Mouse (Mus musculus) CH12.LX (cell line): ENCODE measurements around the gene Ly6g6c. TPM values are rescaled to one million over a fixed set of nuclear protein-coding genes. Genes with fewer than 3 reads are reported as not detected.

ENCODE experiments used
- DNase-seq: peaks from one replicate; pipeline ENCODE4 v3.0.0-alpha.2; 2013; ENCODE audit errors: extremely low read depth
- H3K27ac ChIP-seq: 2 replicates; pipeline ENCODE4 v1.5.1; 2012; ENCODE audit warnings: low read depth, mild to moderate bottlenecking, control low read depth, moderate library complexity; ENCODE audit not compliant: insufficient read depth
- H3K27me3 ChIP-seq: replicated peaks from 2 replicates; pipeline ENCODE3; 2012; ENCODE audit warnings: inconsistent platforms
- H3K36me3 ChIP-seq, 2 experiments: replicated peaks in 1 of 2; 2 replicates each; pipeline versions ENCODE3 to v1.6.1; 2012; ENCODE audit warnings: inconsistent platforms in 1 of 2, low read length in 1 of 2, mild to moderate bottlenecking in 1 of 2, mixed read lengths in 1 of 2, moderate library complexity in 1 of 2; ENCODE audit not compliant: control insufficient read depth in 1 of 2, insufficient read depth in 1 of 2
- H3K4me1 ChIP-seq, 2 experiments: 2 replicates each; pipeline ENCODE4 v1.6.1; 2012; ENCODE audit warnings: inconsistent platforms in 1 of 2, moderate library complexity in 1 of 2; ENCODE audit not compliant: insufficient read depth in 2 of 2, control insufficient read depth in 1 of 2
- H3K4me2 ChIP-seq: 2 replicates; pipeline ENCODE4 v1.6.1; 2012; ENCODE audit warnings: low read depth, mild to moderate bottlenecking, control low read depth; ENCODE audit not compliant: poor library complexity, insufficient read depth, severe bottlenecking
- H3K4me3 ChIP-seq, 3 experiments: fragments of 150-350 bp in 1 of 3; sonication (generic) in 1 of 3; replicated peaks in 1 of 3; 2 replicates each; pipeline versions ENCODE3 to v1.5.1; 2011 to 2012; ENCODE audit warnings: low read depth in 2 of 3, low read length in 2 of 3, mild to moderate bottlenecking in 2 of 3, moderate library complexity in 2 of 3, control low read depth in 1 of 3, improper control_type of control experiment in 1 of 3, inconsistent platforms in 1 of 3, mixed read lengths in 1 of 3; ENCODE audit not compliant: poor library complexity in 1 of 3
- H3K79me2 ChIP-seq: replicated peaks from 2 replicates; pipeline ENCODE4 v1.6.1; 2012; ENCODE audit warnings: mild to moderate bottlenecking, moderate library complexity; ENCODE audit not compliant: control insufficient read depth, poor library complexity, insufficient read depth, severe bottlenecking; ENCODE audit errors: extremely low read depth
- H3K9ac ChIP-seq: 2 replicates; pipeline ENCODE4 v1.6.1; 2012; ENCODE audit warnings: low read depth, mild to moderate bottlenecking, control low read depth, moderate library complexity; ENCODE audit not compliant: insufficient read depth
- H3K9me3 ChIP-seq: replicated peaks from 2 replicates; pipeline ENCODE3; 2012; ENCODE audit warnings: low read length, inconsistent platforms, mixed read lengths
- BHLHE40 ChIP-seq: IDR thresholded peaks from 2 replicates; pipeline ENCODE4 v1.6.1; 2011; ENCODE audit warnings: mild to moderate bottlenecking, low read depth, low read length, improper control_type of control experiment
- CHD1 ChIP-seq: IDR thresholded peaks from 2 replicates; pipeline ENCODE4 v1.6.1; 2012; ENCODE audit warnings: low read depth, low read length, improper control_type of control experiment, inconsistent platforms
- CTCF ChIP-seq, 2 experiments: IDR thresholded peaks in 1 of 2; conservative IDR thresholded peaks in 1 of 2; 2 replicates each; pipeline ENCODE4 v1.5.1; 2011 to 2012; ENCODE audit warnings: low read depth in 2 of 2, low read length in 2 of 2, improper control_type of control experiment in 1 of 2, inconsistent platforms in 1 of 2, mild to moderate bottlenecking in 1 of 2, moderate library complexity in 1 of 2
- E2F4 ChIP-seq: IDR thresholded peaks from 2 replicates; pipeline ENCODE4 v1.6.1; 2011; ENCODE audit warnings: low read depth, low read length, improper control_type of control experiment; ENCODE audit not compliant: insufficient replicate concordance
- ELF1 ChIP-seq: IDR thresholded peaks from 2 replicates; pipeline ENCODE4 v1.6.1; 2014; ENCODE audit warnings: low read depth, mild to moderate bottlenecking, inconsistent platforms, low read length, improper control_type of control experiment
- EP300 ChIP-seq: IDR thresholded peaks from 2 replicates; pipeline ENCODE4 v1.6.1; 2011; ENCODE audit warnings: low read length, improper control_type of control experiment
- HCFC1 ChIP-seq: IDR thresholded peaks from 2 replicates; pipeline ENCODE4 v1.6.1; 2012; ENCODE audit warnings: low read depth, mild to moderate bottlenecking, inconsistent platforms, low read length, improper control_type of control experiment
- IRF4 ChIP-seq: IDR thresholded peaks from 2 replicates; pipeline ENCODE4 v1.6.1; 2014; ENCODE audit warnings: low read depth, mild to moderate bottlenecking, inconsistent platforms, low read length, improper control_type of control experiment
- JUND ChIP-seq: conservative IDR thresholded peaks from 2 replicates; pipeline ENCODE4 v1.6.1; 2011; ENCODE audit warnings: low read depth, low read length, improper control_type of control experiment
- MAFK ChIP-seq: IDR thresholded peaks from 2 replicates; pipeline ENCODE4 v1.6.1; 2011; ENCODE audit warnings: low read length, improper control_type of control experiment; ENCODE audit not compliant: insufficient replicate concordance
- MAX ChIP-seq: IDR thresholded peaks from 2 replicates; pipeline ENCODE4 v1.6.1; 2011; ENCODE audit warnings: low read length, improper control_type of control experiment
- MAZ ChIP-seq: IDR thresholded peaks from 2 replicates; pipeline ENCODE4 v1.6.1; 2012; ENCODE audit warnings: low read depth, mild to moderate bottlenecking, inconsistent platforms, low read length, improper control_type of control experiment, moderate library complexity
- MEF2A ChIP-seq: IDR thresholded peaks from 2 replicates; pipeline ENCODE4 v1.6.1; 2014; ENCODE audit warnings: low read depth, mild to moderate bottlenecking, inconsistent platforms, low read length, improper control_type of control experiment, borderline replicate concordance
- MXI1 ChIP-seq: IDR thresholded peaks from 2 replicates; pipeline ENCODE4 v1.6.1; 2011; ENCODE audit warnings: mild to moderate bottlenecking, low read depth, low read length, improper control_type of control experiment
- POLR2A ChIP-seq: IDR thresholded peaks from 2 replicates; pipeline ENCODE4 v1.6.1; 2011; ENCODE audit warnings: low read depth, mild to moderate bottlenecking, improper control_type of control experiment, low read length
- TCF12 ChIP-seq: IDR thresholded peaks from 2 replicates; pipeline ENCODE4 v1.6.1; 2014; ENCODE audit warnings: low read depth, mild to moderate bottlenecking, inconsistent platforms, low read length, improper control_type of control experiment
- UBTF ChIP-seq: IDR thresholded peaks from 2 replicates; pipeline ENCODE4 v1.6.1; 2012; ENCODE audit warnings: low read depth, mild to moderate bottlenecking, inconsistent platforms, low read length, improper control_type of control experiment, moderate library complexity
- USF1 ChIP-seq: IDR thresholded peaks from 2 replicates; pipeline ENCODE4 v1.6.1; 2014; ENCODE audit warnings: low read depth, mild to moderate bottlenecking, inconsistent platforms, low read length, improper control_type of control experiment
- ZC3H11A ChIP-seq: IDR thresholded peaks from 2 replicates; pipeline ENCODE4 v1.6.1; 2012; ENCODE audit warnings: low read depth, mild to moderate bottlenecking, inconsistent platforms, low read length, improper control_type of control experiment
- ZNF384 ChIP-seq: IDR thresholded peaks from 2 replicates; pipeline ENCODE4 v1.6.1; 2012; ENCODE audit warnings: low read depth, low read length, improper control_type of control experiment, inconsistent platforms
- dilution Hi-C: fragments of 300-500 bp; cut with MboI; formaldehyde crosslinking; loops from 2 replicates; pipeline ENCODE4 v1.14.3; 2020; ENCODE audit warnings: low sequenced_read_pairs; ENCODE audit not compliant: extremely low pct_unique_long_range_greater_than_20kb, extremely low pct_ligation_motif_present
- in situ Hi-C: fragments of 300-500 bp; cut with MboI; formaldehyde crosslinking; loops from 3 replicates; pipeline ENCODE4 v1.14.3; 2019; ENCODE audit warnings: low sequenced_read_pairs, low pct_ligation_motif_present, low pct_unique_long_range_greater_than_20kb, mixed read lengths
- polyA plus RNA-seq: library from polyadenylated mRNA; unstranded; fragments of >175 nt; gene quantifications from 2 replicates; pipeline ENCODE4 v1.2.1, GENCODE M21; 2012; ENCODE audit warnings: low read depth; ENCODE audit not compliant: insufficient read length
- total RNA-seq, 2 experiments: library from RNA; depleted of rRNA; stranded (reverse); fragments of 300-350 nt in 1 of 2; fragments of >200 nt in 1 of 2; gene quantifications; 2 replicates each; pipeline ENCODE4 v1.2.3; 2012 to 2014

Gene Ly6g6c
- total RNA-seq (2012; rRNA removed): not detected in 2 replicates
- total RNA-seq (2014; rRNA removed): not detected in 2 replicates
- polyA plus RNA-seq: 0.30 and 0.42 TPM in 2 replicates

DNA sequence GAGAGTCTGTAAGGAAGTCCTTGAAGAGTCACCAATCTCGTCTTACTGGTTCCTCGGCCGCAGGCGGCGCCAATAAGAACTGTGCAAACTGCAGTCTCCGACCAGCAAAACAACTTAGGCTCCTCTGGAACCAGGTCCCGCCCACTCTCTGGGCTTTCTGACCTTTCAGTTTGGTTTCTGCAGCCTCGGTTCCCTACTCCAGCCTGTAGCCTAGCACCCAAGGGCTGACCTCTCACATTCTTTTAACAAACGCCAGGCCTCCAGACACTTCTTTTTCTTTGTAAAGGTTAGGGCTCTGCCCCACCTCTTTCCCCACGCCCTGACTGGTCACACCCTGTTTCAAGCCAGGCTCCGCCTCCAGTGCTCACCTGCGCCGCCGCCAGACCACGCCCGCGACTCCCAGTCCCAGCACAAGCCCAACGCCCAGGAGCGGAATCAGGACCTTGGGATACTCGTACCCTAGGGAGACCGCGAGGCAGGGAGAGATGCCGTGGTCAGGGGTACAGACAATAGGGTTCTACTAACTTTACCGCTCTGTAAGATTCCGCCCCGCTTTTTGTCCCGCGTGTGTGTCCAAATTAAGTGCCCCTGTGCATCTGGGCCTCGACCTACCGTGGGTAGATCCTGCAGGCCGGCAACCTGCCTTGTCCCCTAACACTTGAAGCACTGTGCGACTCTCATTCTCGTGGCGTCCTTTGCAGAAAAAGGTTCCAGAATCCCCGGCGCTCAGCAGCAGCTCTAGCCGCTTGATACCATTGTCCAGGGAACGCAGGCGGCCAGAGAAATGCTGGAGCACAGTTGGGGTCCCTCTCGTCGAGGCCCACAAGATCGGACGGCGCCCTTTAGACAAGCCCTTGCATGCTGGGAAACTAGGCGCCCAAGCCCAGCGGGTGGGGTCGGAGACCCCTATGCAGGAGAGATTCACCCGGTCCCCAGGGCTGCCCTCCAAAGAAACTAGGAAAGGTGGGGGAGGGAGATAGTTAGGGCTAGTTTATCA lies at the start of gene Ly6g6c:
TSS of gene Ly6g6c (plus strand) at position 438 of the 997 bp plus-strand sequence.
- Histone ChIP-seq H3K9ac (no peak within 1 kb of the TSS), H3K36me3 (peaks cover 12 to 40% of the 10 kb centered on the region in 2 experiments), H3K27ac (no peak within 1 kb of the TSS), H3K79me2 (no peaks in the 10 kb centered on the region), H3K4me1 (0 out of 4 replicates have a peak, but pooled peaks cover 0 to 2% of the 10 kb centered on the region in 2 experiments), H3K27me3 (no peaks in the 10 kb centered on the region), H3K4me2 (0 out of 2 replicates have a peak within 1 kb of the TSS, but pooled peaks have one; percentile 1), H3K4me3 (no peak within 1 kb of the TSS), H3K9me3 (no peaks in the 10 kb centered on the region)
- no peak for TF ChIP-seq MXI1
- no peak for TF ChIP-seq ZC3H11A
- TF ChIP-seq HCFC1: no peak
- TF ChIP-seq BHLHE40: no peak
- TF ChIP-seq CHD1: no peak
- no peak for TF ChIP-seq EP300
- TF ChIP-seq USF1: no peak
- TF ChIP-seq CTCF (conservative IDR thresholded peaks at IDR 0.05 in 1 of 2, IDR thresholded peaks at IDR 0.05 in 1 of 2; ENCODE audit: low read depth in 2 of 2, low read length in 2 of 2): no peak
- no peak for TF ChIP-seq UBTF
- TF ChIP-seq TCF12: no peak
- TF ChIP-seq MAX: no peak
- no peak for TF ChIP-seq ZNF384
- no peak for TF ChIP-seq MAFK
- TF ChIP-seq MEF2A: no peak
- no peak for TF ChIP-seq ELF1
- TF ChIP-seq JUND: no peak
- no peak for TF ChIP-seq E2F4
- in situ Hi-C loops (loop anchor here (5.0 kb wide), 1 partner anchor 43 kb away; no protein-coding TSS in a partner anchor), dilution Hi-C loops (no loop called here)
- DNase-seq: no peak

DNA sequence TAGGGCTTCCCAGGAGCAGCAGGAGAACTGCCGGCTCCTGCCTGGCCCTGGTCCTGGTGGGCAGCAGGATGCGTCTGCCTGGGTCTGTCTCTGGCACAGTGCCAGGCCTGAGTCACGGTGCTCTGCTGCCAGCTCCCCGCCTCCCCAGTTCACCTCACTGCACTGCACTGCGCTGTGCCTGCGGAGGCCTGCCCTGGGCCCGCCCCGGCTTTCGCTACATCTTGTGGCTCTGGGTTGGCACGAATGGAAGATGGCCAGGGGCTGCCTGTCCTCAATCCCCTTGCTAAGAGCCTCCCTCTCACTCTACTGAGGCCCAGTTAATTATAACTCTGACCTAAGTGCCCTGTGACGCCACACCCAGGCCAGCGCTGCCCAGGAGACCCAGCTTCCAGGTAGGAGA lies 48.8 kb upstream of the Ly6g6c start, which contains the start of gene Vwa7:
TSS of gene Vwa7 (plus strand) at position 204 of the 400 bp plus-strand sequence.
- H3K9me3 ChIP-seq: no peaks in the 10 kb centered on the region
- H3K4me1 ChIP-seq: peaks cover 0 to 7% of the 10 kb centered on the region in 2 experiments; a peak in 2 of 4 replicates
- dilution Hi-C loops: no loop called here
- no peaks in the 10 kb centered on the region for H3K79me2 ChIP-seq
- no peak within 1 kb of the TSS for H3K27ac ChIP-seq
- no peak within 1 kb of the TSS for H3K4me2 ChIP-seq
- H3K36me3 ChIP-seq: peaks cover 52 to 84% of the 10 kb centered on the region in 2 experiments
- no peak within 1 kb of the TSS for H3K9ac ChIP-seq
- in situ Hi-C loops: loop anchor here (10.0 kb wide), 1 partner anchor 218 kb away; the partner anchor contains the start of genes Atp6v1g2 and Nfkbil1
- H3K27me3 ChIP-seq: no peaks in the 10 kb centered on the region
- no peak within 1 kb of the TSS for H3K4me3 ChIP-seq
- no peak for DNase-seq
- TF ChIP-seq TCF12 (no peak), POLR2A (no peak), IRF4 (no peak), MAZ (no peak)
